Mouse (Mus musculus) intestine, embryonic 16.5 days (tissue): Measurements from ENCODE around the gene Cacna1i. TPM values are rescaled to one million over a fixed set of nuclear protein-coding genes. Genes with fewer than 3 reads are reported as not detected.

Experiments used
- ATAC-seq: fragments of 200-750 bp; cut with Nextera tagmentation; 2 replicates; pipeline ENCODE4 v1.8.0; 2017; ENCODE audit warnings: moderate TSS enrichment, moderate library complexity
- H3K27ac ChIP-seq: fragments of 300-500 bp; sonication (generic); 2 replicates; pipeline ENCODE4 v1.5.1; 2014; ENCODE audit warnings: mild to moderate bottlenecking, low read length
- H3K27me3 ChIP-seq: fragments of 300-500 bp; sonication (generic); replicated peaks from 2 replicates; pipeline ENCODE4 v1.6.1; 2014; ENCODE audit warnings: low read length, control low read depth, mixed read lengths; ENCODE audit not compliant: control insufficient read depth, insufficient read depth
- H3K36me3 ChIP-seq: fragments of 300-500 bp; sonication (generic); 2 replicates; pipeline ENCODE4 v1.6.1; 2014; ENCODE audit warnings: low read length, control low read depth; ENCODE audit not compliant: control insufficient read depth, insufficient read depth
- H3K4me1 ChIP-seq: fragments of 300-500 bp; sonication (generic); 2 replicates; pipeline ENCODE4 v1.6.1; 2014; ENCODE audit warnings: low read length, control low read depth, mixed read lengths; ENCODE audit not compliant: control insufficient read depth, insufficient read depth
- H3K4me2 ChIP-seq: fragments of 300-500 bp; sonication (generic); 2 replicates; pipeline ENCODE4 v1.6.1; 2014; ENCODE audit warnings: low read depth, low read length, control low read depth
- H3K4me3 ChIP-seq: fragments of 300-500 bp; sonication (generic); 2 replicates; pipeline ENCODE4 v1.5.1; 2014; ENCODE audit warnings: mild to moderate bottlenecking, low read length
- H3K9ac ChIP-seq: fragments of 300-500 bp; sonication (generic); 2 replicates; pipeline ENCODE4 v1.6.1; 2014; ENCODE audit warnings: low read depth, low read length
- H3K9me3 ChIP-seq: fragments of 300-500 bp; sonication (generic); 2 replicates; pipeline ENCODE4 v1.6.1; 2016; ENCODE audit warnings: low read length, control low read depth; ENCODE audit not compliant: control insufficient read depth
- WGBS: fragments of 180-500 bp; shearing (Covaris S2); extraction: QIAGEN DNeasy Blood & Tissue Kit; methylation state at CpG from one replicate; pipeline ENCODE4 v1.1.7; 2014; 5-methylcytosine and 5-hydroxymethylcytosine counted together
- polyA plus RNA-seq: library from polyadenylated mRNA; unstranded; fragments of >200 nt; fragmentation: Nextera tagmentation; extraction: Ambion mirVana; gene quantifications from 2 replicates; pipeline ENCODE4 v1.2.1, GENCODE M21; 2015

Gene Cacna1i
- polyA plus RNA-seq, 1 experiment from 2014 or later: not detected

DNA sequence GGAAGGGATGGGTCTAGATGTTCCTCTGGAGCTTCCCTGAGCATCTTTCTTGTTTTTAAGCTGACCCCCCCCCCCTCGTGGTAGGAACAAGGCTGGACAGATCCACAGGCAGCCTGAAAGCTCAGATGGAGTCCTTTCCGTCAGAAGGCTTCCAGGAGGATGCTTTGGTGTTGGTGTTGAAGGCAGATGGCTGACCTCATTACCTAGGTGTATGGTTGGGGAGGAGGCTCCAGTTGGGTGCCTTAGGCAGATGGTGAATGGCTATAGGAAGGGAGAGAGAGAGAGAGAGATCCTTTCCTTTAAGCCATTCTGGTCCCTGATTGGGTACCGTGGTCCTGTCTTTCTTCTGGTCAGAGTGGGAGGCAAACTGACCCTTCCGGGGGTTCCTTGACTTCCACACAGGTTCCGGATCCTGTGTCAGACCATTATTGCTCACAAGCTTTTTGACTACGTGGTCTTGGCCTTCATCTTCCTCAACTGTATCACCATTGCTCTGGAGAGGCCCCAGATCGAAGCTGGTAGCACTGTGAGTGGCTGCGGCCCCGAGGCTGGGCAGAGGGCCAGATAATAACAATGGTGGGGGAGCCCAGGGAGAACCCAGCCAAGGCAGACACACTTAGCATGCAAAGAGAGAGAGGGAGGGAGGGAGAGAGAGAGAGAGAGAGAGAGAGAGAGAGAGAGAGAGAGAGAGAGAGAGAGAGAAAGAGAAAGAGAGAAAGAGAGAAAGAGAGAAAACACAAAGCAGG is 86.4 kb downstream of the Cacna1i start:
- Histone ChIP-seq H3K4me3 (no peak overlapping the region), H3K27ac (no peak overlapping the region), H3K9ac (no peak overlapping the region), H3K9me3 (no peaks in the 10 kb centered on the region), H3K27me3 (no peaks in the 10 kb centered on the region), H3K4me2 (no peak overlapping the region), H3K36me3 (no peaks in the 10 kb centered on the region), H3K4me1 (no peaks in the 10 kb centered on the region)
- WGBS: 65% methylated on average over 9 of the region's 9 CpGs
- ATAC-seq: no peak

DNA sequence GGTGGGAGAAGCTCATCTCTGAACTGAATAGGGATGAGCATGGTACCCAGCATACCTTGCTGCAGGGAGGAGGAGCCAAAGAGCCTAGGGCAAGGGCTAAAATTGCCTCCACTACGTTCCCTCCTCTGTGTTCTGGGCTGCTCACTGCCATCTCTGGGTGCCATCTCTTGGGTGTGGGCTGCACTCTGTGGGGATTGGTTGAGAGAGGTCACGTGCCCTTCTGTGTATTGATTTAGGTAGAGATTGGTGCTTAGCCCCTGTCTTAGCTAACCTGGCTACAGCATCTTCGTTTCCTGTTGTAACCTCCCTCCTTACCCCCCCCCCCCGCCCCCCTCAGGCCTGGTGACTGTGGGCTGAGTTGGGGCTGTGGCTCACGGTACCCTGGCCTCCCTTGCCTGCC is 87.8 kb downstream of the Cacna1i start:
- Histone ChIP-seq H3K27me3 (no peaks in the 10 kb centered on the region), H3K4me1 (no peaks in the 10 kb centered on the region), H3K27ac (no peak overlapping the region), H3K4me2 (no peak overlapping the region), H3K9me3 (no peaks in the 10 kb centered on the region), H3K9ac (no peak overlapping the region), H3K36me3 (no peaks in the 10 kb centered on the region), H3K4me3 (no peak overlapping the region)
- 64% methylated on average over 5 of the region's 5 CpGs for WGBS
- ATAC-seq: no peak

DNA sequence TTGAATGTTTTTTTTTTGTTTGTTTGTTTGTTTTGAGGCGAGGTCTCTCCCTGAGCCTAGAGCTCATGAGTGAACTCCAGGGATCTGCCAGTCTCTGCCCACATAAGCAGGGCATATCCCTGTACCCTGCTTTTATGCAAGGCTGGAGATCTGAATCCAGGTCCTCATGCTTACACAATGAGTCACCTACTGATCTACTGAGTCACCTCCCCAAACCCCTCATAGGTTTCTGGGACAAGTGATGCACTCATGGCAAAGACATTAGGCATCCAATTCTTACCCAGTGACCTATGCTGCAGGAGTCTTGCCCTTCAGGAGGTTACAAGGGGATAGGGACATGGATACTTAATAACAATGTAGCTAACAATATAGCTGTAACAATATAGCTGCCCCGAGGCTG is 100.1 kb downstream of the Cacna1i start:
- Histone ChIP-seq H3K27ac (no peak overlapping the region), H3K4me3 (no peak overlapping the region), H3K9ac (no peak overlapping the region), H3K36me3 (no peaks in the 10 kb centered on the region), H3K4me2 (no peak overlapping the region), H3K4me1 (no peaks in the 10 kb centered on the region), H3K9me3 (no peaks in the 10 kb centered on the region), H3K27me3 (no peaks in the 10 kb centered on the region)
- 88% methylated on average over 2 of the region's 2 CpGs for WGBS
- ATAC-seq: no peak

DNA sequence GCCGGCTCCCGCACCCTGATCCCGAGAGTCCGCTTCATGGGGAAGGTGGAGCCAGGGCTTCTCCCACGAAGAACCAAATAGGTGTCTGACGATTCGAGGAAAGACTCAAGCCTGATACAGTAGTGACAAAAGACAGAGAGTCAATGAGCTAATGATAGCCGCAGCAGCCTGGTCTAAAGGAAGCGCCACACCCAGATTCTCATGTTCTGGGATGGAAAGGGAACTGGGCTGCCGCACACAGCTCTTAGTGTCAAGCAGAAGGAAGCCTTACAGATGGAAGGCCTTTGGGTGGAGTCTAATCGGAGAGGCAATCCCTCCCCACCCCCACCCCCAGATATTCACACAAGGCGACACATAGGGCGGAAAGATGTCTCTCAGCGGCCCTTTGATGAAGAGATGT is 104.8 kb downstream of the Cacna1i start:
- Histone ChIP-seq H3K27me3 (no peaks in the 10 kb centered on the region), H3K4me2 (no peak overlapping the region), H3K27ac (no peak overlapping the region), H3K4me1 (no peaks in the 10 kb centered on the region), H3K4me3 (no peak overlapping the region), H3K36me3 (no peaks in the 10 kb centered on the region), H3K9ac (no peak overlapping the region), H3K9me3 (no peaks in the 10 kb centered on the region)
- no peak for ATAC-seq
- 83% methylated on average over 14 of the region's 14 CpGs for WGBS

DNA sequence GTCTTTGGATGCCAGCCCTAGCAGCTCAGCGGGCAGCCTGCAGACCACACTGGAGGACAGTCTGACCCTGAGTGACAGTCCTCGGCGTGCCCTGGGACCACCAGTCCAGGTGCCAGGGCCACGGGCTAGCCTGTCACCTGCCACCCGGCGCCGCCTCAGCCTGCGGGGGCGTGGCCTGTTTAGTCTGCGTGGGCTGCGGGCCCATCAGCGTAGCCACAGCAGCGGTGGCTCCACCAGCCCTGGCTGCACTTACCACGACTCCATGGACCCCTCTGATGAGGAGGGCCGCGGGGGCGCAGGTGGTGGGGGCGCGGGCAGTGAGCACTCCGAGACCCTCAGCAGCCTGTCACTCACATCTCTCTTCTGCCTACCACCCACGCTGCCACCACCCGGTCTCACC is 108.0 kb downstream of the Cacna1i start:
- 61% methylated on average over 22 of the region's 22 CpGs for WGBS
- no peaks in the 10 kb centered on the region for H3K36me3 ChIP-seq
- H3K27me3 ChIP-seq: no peaks in the 10 kb centered on the region
- H3K4me1 ChIP-seq: no peaks in the 10 kb centered on the region
- no peak overlapping the region for H3K4me2 ChIP-seq
- no peak overlapping the region for H3K27ac ChIP-seq
- no peak overlapping the region for H3K9ac ChIP-seq
- no peak for ATAC-seq
- H3K9me3 ChIP-seq: no peaks in the 10 kb centered on the region
- H3K4me3 ChIP-seq: no peak overlapping the region

DNA sequence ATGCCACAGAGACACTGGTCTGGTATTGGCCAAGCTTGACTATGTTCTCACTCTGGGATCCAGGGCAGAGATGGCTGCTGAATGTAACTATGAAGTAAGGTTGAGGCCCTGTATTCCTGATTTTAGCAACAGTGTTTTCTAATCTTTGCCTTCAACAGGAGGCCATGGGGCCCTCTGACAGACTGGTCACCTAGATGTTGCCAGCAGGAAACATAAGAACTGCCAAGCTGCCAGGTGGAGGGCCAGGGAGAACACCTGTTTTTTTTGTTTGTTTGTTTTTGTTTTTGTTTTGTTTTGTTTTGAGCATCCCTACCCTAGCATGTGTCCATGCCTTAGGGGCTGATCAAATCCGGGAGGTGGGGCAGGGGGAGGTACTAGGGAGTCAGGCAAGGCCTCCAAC is 112.4 kb downstream of the Cacna1i start:
- Histone ChIP-seq H3K9me3 (no peaks in the 10 kb centered on the region), H3K4me3 (no peak overlapping the region), H3K27me3 (no peaks in the 10 kb centered on the region), H3K4me1 (no peaks in the 10 kb centered on the region), H3K4me2 (no peak overlapping the region), H3K36me3 (no peaks in the 10 kb centered on the region), H3K9ac (no peak overlapping the region), H3K27ac (no peak overlapping the region)
- ATAC-seq: no peak
- WGBS: 75% methylated on average over 1 of the region's 1 CpGs

DNA sequence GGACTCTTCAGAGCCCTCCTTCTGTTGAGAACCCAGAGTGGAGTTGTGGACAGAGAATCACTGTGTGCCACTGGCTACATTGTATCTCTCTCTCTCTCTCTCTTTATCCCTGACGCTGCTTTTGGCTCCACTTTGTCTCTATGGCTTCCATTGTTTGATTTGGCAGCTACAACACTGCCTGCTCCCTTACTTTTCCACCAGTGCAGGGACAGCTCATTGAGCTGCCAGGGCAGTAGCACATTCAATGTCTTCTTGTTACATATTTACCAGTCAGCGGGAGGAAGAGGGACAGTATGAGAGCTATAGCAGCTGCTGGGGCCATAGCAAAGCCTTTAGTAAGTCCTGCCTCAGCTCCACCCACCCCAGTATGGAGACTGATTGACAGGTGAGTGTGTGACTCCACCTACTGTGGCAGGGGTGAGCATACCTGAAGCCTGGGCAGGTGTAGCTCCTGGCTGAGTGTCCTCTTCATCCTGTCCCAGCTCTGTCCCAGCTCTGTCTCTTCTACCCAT is 114.4 kb downstream of the Cacna1i start:
- ATAC-seq: peak; percentile 63; the same call in 1 of the 2 replicates
- 36% methylated on average over 2 of the region's 2 CpGs for WGBS

DNA sequence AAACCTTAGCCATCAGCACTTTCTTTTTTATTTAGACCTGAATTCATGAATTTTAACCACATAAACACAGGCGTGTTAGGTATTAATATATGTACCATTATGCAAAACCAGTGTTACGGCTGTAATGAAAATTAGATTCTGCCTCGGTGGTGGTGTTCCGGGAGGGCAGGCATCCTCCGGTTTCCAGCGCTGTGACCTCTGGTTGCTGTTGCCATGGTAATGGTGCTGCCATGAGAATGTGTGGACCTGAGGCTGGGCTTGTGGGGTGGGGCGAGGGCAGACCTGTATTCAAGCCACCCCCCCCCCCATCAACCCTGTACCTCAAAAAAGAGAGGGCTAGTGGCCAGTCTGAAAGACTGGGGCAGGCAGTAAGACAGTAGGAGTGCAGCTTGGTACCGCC is 114.9 kb downstream of the Cacna1i start:
- Histone ChIP-seq H3K27me3 (no peaks in the 10 kb centered on the region), H3K27ac (no peak overlapping the region), H3K9me3 (no peaks in the 10 kb centered on the region), H3K36me3 (no peaks in the 10 kb centered on the region), H3K4me3 (no peak overlapping the region), H3K9ac (no peak overlapping the region), H3K4me1 (no peaks in the 10 kb centered on the region), H3K4me2 (no peak overlapping the region)
- ATAC-seq: no peak
- 69% methylated on average over 8 of the region's 8 CpGs for WGBS

More for the DNA sequence above, 114.4 kb downstream of the Cacna1i start:
- Histone ChIP-seq H3K4me1 (no peaks in the 10 kb centered on the region), H3K27ac (no peak overlapping the region), H3K4me3 (no peak overlapping the region), H3K27me3 (no peaks in the 10 kb centered on the region), H3K36me3 (no peaks in the 10 kb centered on the region), H3K9me3 (no peaks in the 10 kb centered on the region), H3K9ac (no peak overlapping the region), H3K4me2 (no peak overlapping the region)

DNA sequence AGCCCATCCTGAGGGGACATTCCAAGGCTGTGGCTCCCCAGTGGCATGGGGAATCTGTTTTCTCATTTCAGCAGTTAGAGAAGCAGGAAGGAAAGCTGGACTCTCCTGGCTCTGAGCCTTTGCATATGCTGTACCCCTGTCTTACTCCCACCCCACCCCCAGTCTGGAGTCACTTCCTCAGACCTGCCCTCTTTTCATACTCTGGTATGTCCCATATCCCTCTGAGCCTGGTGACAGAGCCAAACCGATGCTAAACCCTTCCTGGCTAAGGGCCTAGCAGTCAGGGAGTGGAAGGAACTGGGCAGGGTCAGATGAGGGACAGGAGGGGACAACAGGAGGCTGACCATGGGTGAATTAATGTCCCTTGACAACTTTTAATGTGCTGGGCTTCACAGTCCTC is 120.8 kb downstream of the Cacna1i start:
- Histone ChIP-seq H3K4me1 (no peaks in the 10 kb centered on the region), H3K27me3 (no peaks in the 10 kb centered on the region), H3K36me3 (no peaks in the 10 kb centered on the region), H3K9ac (no peak overlapping the region), H3K27ac (no peak overlapping the region; the same call in 1 of the 2 replicates), H3K4me2 (no peak overlapping the region), H3K9me3 (no peaks in the 10 kb centered on the region), H3K4me3 (no peak overlapping the region)
- peak; percentile 42; the same call in 1 of the 2 replicates for ATAC-seq
- 35% methylated on average over 1 of the region's 1 CpGs for WGBS

DNA sequence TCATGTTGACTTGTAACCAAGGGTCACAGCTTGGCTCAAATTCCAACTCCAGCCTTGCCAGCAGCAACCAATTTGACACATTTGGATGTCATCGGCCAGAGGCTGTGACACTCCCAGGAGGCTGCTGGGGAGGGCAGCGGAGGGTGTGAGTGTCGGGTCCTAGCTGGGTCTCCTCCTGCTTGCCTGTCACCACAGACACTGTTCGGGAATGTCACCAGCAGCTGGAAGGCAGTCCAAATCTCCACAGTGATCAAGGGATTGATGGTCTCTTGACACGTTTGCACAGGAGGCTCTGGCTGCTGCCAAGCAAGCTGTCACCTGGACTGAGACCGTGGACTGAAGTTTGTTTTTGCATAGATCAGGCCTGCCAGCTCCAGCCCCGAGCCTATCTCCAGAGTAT is 123.6 kb downstream of the Cacna1i start:
- no peak overlapping the region for H3K9ac ChIP-seq
- H3K27me3 ChIP-seq: no peaks in the 10 kb centered on the region
- H3K4me3 ChIP-seq: no peak overlapping the region
- H3K27ac ChIP-seq: no peak overlapping the region
- H3K4me1 ChIP-seq: peaks cover 3% of the 10 kb centered on the region; the same call in 1 of the 2 replicates
- no peak overlapping the region for H3K4me2 ChIP-seq
- no peaks in the 10 kb centered on the region for H3K9me3 ChIP-seq
- ATAC-seq: no peak
- WGBS: 57% methylated on average over 7 of the region's 7 CpGs
- no peaks in the 10 kb centered on the region for H3K36me3 ChIP-seq
